Mouse (Mus musculus): Measurements from ENCODE around the gene Krt28.

Gene Krt28

DNA sequence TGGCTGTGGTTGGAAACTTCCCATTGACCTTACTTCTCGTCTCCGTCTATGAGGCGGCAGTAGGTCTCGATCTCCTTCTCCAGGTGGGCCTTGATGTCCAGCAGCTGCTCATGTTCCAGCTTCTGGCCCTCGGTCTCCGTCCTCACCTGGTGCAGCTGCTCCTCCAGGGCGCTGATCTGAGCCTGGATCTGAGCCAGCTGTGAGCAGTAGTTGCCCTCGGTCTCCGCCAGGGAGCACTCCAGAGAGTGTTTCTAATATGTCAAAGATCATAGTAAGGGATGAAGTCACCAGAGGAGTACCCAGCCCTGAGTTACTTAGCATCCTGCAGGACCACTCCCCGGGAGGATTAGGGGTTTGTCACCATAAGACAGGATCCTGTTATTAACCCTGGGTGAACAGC, 7.9 kb downstream of the Krt28 start:
- no peak for DNase-seq (ENCODE audit: low spot score)

DNA sequence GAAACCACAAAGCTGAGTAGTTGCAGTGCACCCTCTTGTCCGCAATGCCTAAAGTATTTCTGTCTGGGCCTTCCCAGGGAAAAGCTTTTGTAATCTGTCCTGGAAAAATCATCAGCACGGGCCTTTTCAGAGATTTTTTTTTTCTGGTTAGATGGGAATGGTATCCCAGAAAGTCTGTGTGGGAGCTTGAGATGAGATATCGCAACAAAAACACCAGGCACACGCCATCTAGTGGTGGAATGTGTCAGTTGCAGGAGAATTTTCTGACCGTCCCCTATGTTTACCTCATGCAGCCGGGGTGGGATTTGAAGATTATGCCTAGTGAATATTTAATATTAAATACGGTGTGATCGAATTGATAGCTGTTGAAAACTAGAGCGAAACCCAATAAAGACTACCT, 10.3 kb downstream of the Krt28 start:
- DNase-seq (ENCODE audit: low spot score): no peak

DNA sequence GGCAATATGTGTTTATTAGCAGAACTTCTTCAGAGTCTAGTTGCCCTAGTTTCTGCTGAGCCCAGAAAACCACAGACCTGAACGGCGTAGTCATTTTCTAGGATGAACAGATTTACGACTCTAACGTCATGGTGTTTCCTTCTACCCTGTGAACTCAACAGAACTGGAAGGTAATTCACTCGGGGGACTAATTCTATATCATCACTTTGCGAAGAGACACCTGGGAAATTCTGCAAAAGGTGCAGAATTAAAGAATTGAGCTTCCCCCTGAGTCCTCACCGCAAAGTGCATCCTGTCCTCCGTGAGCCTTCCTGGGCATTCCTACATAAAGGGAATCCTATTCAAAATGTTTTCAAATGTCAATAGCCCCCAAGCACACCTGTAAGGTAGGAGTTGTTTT, 13.3 kb downstream of the Krt28 start:
- no peak for DNase-seq (ENCODE audit: low spot score)

DNA sequence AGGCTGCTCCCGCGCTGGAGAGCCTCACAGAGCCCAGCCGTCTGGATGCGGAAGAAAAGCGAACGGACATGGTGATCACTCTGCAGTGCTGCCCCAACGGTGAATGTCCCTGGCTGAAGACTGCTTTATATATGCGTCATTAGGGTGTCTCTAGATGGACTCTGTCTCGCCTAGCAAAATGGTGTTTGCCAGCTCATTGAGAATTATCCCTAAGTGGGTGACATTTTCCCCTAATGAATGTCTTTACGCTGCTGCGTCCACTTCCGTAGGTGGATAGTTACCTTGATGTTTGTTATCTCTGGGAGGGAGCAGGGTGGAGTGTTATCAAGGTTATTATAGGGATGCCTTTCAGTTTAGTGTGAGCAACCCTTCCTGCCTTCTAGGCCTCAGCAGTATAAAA, 23.7 kb downstream of the Krt28 start, which contains the start of gene Krt27:
TSS of gene Krt27 (minus strand) at position 101 of the 400 bp plus-strand sequence.
- no peak for DNase-seq (ENCODE audit: low spot score)

DNA sequence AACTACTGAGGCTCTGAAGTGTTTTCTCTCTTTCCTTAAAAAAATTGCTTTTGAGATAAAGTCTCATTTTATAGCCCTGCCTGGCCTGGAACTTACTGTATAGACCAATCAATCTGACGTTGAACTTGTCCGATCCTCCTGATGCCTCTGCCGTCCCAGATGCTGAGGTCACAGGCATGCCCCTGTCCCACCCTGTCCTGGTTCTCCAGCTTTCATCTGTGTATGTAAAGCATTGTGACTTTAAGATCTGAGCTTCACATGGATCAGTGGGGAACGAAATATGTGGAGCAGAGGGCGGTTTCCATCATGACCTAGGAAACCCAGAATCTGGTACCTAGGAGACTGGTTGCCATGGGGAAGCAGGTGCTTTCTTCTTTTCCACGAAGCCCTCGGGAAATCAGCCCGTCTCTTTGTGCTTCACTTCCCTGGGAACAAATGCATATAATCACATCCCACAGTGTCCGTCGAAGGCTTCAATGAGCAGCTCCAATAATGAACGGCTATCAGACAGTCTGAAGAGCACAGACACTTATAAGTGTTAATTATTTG, 35.3 kb downstream of the Krt28 start:
- no peak for DNase-seq (ENCODE audit: low spot score)

DNA sequence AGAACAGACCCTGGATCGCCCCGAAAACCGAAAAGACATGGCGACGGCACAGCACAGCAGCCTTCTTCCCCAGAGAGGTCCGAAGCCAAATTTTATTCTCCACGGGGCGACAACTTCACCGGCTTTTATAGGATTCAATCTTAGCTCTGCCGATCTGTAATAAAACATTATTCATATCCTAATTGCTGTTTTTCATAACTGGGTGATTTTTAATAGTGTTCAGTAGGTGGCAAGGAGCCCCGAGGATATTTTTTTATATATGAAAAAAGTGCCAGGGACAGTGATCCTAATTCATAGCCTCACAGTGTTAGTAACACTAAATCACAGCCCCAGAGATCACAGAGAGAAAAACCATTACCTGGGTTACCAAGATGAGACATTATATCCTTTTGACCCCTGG, 36.8 kb downstream of the Krt28 start, which contains the start of gene Krt26:
TSS of gene Krt26 (minus strand) at position 101 of the 400 bp plus-strand sequence.
- DNase-seq (ENCODE audit: low spot score): no peak

DNA sequence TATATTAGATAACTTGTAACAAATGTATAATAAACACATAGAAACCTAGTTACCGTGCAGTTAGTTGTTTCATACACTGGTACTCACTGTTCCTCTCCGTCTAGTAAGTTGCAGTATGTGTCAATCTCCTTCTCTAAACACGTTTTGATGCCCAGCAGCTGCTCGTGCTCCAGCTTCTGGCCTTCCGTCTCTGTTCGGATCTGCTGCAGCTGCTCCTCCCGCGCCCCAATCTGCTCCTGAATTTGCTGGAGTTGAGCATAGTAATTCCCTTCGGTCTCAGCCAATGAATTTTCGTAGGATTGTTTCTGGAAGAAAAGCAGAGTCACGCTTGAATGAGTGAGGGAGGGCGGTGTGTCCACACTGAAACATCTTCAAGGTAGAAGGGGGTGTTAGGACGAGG, 41.3 kb downstream of the Krt28 start:
- no peak for DNase-seq (ENCODE audit: low spot score)

DNA sequence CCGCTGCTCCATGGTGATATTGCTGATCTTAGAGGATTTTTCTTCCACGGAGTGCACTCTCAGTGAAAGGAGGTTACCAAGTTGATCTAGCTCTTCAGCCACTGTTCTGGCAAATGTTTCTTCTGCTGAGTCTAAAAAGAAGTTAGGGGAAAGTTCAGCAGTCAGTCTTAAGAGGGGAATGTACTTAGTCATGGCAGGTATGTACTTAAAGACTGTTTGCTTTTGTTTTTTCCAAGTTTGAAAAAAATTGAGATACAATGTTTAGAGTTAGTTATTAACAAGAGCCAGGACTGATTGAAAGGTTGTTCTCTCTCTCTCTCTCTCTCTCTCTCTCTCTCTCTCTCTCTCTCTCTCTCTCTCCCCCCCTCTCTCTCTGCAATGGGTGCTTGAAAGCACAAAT, 45.0 kb downstream of the Krt28 start:
- no peak for DNase-seq (ENCODE audit: low spot score)

DNA sequence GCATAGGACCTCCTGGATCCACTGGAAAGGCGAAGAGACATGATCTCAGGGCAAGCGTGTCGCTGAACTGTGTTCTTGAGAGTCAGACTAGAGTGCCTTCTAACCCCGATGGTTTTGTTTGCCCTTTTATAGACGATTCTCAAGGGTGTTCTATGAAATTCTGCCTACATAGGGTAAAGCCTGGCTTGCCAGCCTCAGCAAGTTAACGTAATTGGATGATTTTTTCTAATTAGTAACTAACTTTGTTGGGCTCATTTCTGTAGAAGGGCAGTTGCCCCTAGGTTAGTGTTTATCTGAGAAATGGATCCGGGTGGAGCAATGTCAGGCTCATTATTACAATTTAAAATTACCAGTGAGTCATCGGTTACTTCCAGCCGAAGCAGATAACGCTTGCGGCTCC, 51.9 kb downstream of the Krt28 start, which contains the start of gene Krt25:
TSS of gene Krt25 (minus strand) at position 101 of the 400 bp plus-strand sequence.
- no peak for DNase-seq (ENCODE audit: low spot score)

DNA sequence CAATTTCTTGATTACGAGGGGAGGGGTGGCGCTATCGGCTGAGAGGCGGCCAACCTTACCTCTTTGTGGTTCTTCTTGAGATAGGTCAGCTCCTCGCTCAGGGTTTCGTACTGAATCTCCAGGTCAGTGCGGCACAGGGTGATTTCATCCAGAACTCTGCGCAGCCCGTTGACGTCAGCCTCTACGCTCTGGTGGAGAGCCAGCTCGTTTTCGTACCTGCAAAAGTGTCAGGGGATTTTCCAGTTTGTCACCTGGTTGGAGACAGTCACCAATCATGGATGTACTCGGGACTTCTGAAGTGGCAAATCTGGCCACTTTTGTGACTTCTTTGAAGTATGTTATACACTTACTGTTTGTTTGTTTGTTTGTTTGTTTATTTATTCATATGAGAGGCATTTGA, 53.6 kb downstream of the Krt28 start:
- DNase-seq (ENCODE audit: low spot score): no peak

DNA sequence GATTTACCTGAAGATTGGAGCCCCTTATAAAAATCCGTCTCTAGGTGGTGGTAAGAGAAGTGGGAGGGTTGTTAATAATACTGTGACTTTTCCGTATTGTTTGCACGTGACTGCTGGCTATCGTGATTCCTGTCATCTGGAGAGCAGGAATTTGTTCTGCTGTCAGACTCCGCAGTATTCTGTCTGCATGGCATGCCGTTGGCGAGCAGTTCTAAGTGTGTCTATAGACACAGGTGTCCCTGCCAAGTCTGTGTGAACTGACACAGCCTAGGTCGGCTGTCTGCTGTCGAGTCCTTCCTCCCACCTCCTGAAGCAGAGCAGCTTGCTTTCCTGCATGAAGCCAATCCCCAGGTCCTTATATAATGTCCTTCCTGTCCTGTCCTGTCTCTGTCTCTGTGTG, 55.6 kb downstream of the Krt28 start:
- DNase-seq (ENCODE audit: low spot score): no peak

DNA sequence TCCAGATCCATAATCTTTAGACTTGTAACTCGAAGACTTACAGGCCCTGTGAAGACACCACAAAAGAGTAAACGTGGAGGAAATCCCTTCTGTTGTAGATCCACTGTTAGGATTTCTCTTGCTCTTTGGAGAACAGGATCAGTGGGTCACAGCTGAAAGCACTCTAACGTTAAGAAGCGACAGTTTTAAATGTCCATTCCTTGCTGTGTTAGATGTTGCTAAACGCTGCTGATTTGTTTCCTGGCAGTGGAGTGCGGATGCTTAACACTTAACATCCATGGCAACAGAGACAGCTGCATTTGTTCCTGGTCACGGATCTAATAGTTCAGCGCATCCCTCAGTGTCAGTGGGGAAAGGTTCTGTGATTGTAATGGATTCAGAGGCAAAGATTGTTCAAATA, 58.2 kb downstream of the Krt28 start:
- no peak for DNase-seq (ENCODE audit: low spot score)
